Mouse (Mus musculus) ovary, postnatal 14 days (tissue): ENCODE measurements around the gene 1700018F24Rik.
"Not testable (repeated sequence)": the region's sequence is repeated elsewhere in the genome, so short reads cannot be mapped to it uniquely, and the experiment has no call there.

Source experiments
- DNase-seq: peaks from one replicate; pipeline ENCODE4 v3.0.0; 2022; ENCODE audit warnings: low spot score

1700018F24Rik gene

GRCm38 (mm10) chr5:145042690-145043089 lies at the start of gene 1700018F24Rik:
1700018F24Rik (plus strand) TSS chr5:145042990.
- not testable (repeated sequence) for DNase-seq

GRCm38 (mm10) chr5:144998491-144998890 lies 44.3 kb upstream of the 1700018F24Rik start:
- no peak for DNase-seq

- no peak for DNase-seq
Observed at GRCm38 (mm10) chr5:145003362-145003761, 39.4 kb upstream of the 1700018F24Rik start.

GRCm38 (mm10) chr5:145004495-145004894 lies 38.3 kb upstream of the 1700018F24Rik start:
- DNase-seq: no peak

GRCm38 (mm10) chr5:145005596-145005995 lies 37.2 kb upstream of the 1700018F24Rik start:
- no peak for DNase-seq

GRCm38 (mm10) chr5:145008878-145009659 lies 33.7 kb upstream of the 1700018F24Rik start:
- no peak for DNase-seq

- DNase-seq: no peak
Observed at GRCm38 (mm10) chr5:145014278-145014677, 28.5 kb upstream of the 1700018F24Rik start.

GRCm38 (mm10) chr5:145016761-145017160 lies 26.0 kb upstream of the 1700018F24Rik start:
- DNase-seq: not testable (repeated sequence)

GRCm38 (mm10) chr5:145020254-145020653 lies 22.5 kb upstream of the 1700018F24Rik start:
- not testable (repeated sequence) for DNase-seq

- DNase-seq: not testable (repeated sequence)
Observed at GRCm38 (mm10) chr5:145020712-145021111, 22.1 kb upstream of the 1700018F24Rik start.

- not testable (repeated sequence) for DNase-seq
Observed at GRCm38 (mm10) chr5:145030476-145030875, 12.3 kb upstream of the 1700018F24Rik start.

GRCm38 (mm10) chr5:145032391-145032790 lies 10.4 kb upstream of the 1700018F24Rik start, which contains the start of gene Gm4871:
Gm4871 (minus strand) TSS chr5:145032754.
- DNase-seq: not testable (repeated sequence)

- peak; percentile 7 for DNase-seq
Observed at GRCm38 (mm10) chr5:145041628-145042027, 1.2 kb upstream of the 1700018F24Rik start.

- not testable (repeated sequence) for DNase-seq
Observed at GRCm38 (mm10) chr5:145054187-145054586, 11.4 kb downstream of the 1700018F24Rik start.

- DNase-seq: no peak
Observed at GRCm38 (mm10) chr5:145057907-145058306, 15.1 kb downstream of the 1700018F24Rik start.

- DNase-seq: no peak
Observed at GRCm38 (mm10) chr5:145058722-145059121, 15.9 kb downstream of the 1700018F24Rik start.

- no peak for DNase-seq
Observed at GRCm38 (mm10) chr5:145059524-145059923, 16.7 kb downstream of the 1700018F24Rik start.

GRCm38 (mm10) chr5:145064765-145065340 lies 22.1 kb downstream of the 1700018F24Rik start:
- no peak for DNase-seq

GRCm38 (mm10) chr5:145068863-145069262 lies 26.1 kb downstream of the 1700018F24Rik start:
- DNase-seq: no peak

- DNase-seq: peak; percentile 52
Observed at GRCm38 (mm10) chr5:145069707-145070106, 26.9 kb downstream of the 1700018F24Rik start.

GRCm38 (mm10) chr5:145071342-145071741 lies 28.6 kb downstream of the 1700018F24Rik start:
- no peak for DNase-seq

- no peak for DNase-seq
Observed at GRCm38 (mm10) chr5:145075081-145075480, 32.3 kb downstream of the 1700018F24Rik start.
